Mouse (Mus musculus): Measurements from ENCODE around the gene Fbxo24. TPM values are rescaled to one million over a fixed set of nuclear protein-coding genes. Genes with fewer than 3 reads are reported as not detected.
A peak's percentile ranks its signal among the peaks of the same experiment; 100 is the strongest.

Fbxo24 gene
- polyA plus RNA-seq, 1 experiment = 0.25 TPM

GRCm38 (mm10) chr5:137644484-137644883 lies 15.7 kb upstream of the Fbxo24 start:
- H3K36me3 ChIP-seq (ENCODE audit: control insufficient read depth, insufficient read depth, low read length) = peaks cover 31% of the 10 kb centered on the region
- H3K27me3 ChIP-seq (ENCODE audit: control insufficient read depth, insufficient read depth, low read length) = no peaks in the 10 kb centered on the region
- WGBS = 86% methylated on average over 19 of the region's 19 CpGs
- no peak for TF ChIP-seq POLR2A (IDR thresholded peaks at IDR 0.05; ENCODE audit: low read depth, low read length)
- TF ChIP-seq CTCF (IDR thresholded peaks at IDR 0.05; ENCODE audit: extremely low read depth, insufficient read depth, insufficient read length, insufficient replicate concordance) = no peak
- no peak overlapping the region for H3K27ac ChIP-seq (ENCODE audit: insufficient read depth, low read length)
- H3K4me3 ChIP-seq (ENCODE audit: extremely low read depth, insufficient read depth, insufficient read length) = no peak overlapping the region
- no peak for DNase-seq (ENCODE audit: low read depth in 1 of 2, low spot score in 2 of 2)
- peaks cover 15% of the 10 kb centered on the region for H3K4me1 ChIP-seq (ENCODE audit: control insufficient read depth, insufficient read depth, insufficient read length)

- peaks cover 46% of the 10 kb centered on the region for H3K36me3 ChIP-seq (ENCODE audit: control insufficient read depth, insufficient read depth, low read length)
- TF ChIP-seq POLR2A (IDR thresholded peaks at IDR 0.05; ENCODE audit: low read depth, low read length) (no peak), CTCF (IDR thresholded peaks at IDR 0.05; ENCODE audit: extremely low read depth, insufficient read depth, insufficient read length, insufficient replicate concordance) (no peak)
- no peaks in the 10 kb centered on the region for H3K27me3 ChIP-seq (ENCODE audit: control insufficient read depth, insufficient read depth, low read length)
- WGBS = 77% methylated on average over 4 of the region's 4 CpGs
- no peak overlapping the region for H3K27ac ChIP-seq (ENCODE audit: insufficient read depth, low read length)
- no peak for DNase-seq (ENCODE audit: low read depth in 1 of 2, low spot score in 2 of 2)
- peaks cover 5% of the 10 kb centered on the region for H3K4me1 ChIP-seq (ENCODE audit: control insufficient read depth, insufficient read depth, insufficient read length)
- H3K4me3 ChIP-seq (ENCODE audit: extremely low read depth, insufficient read depth, insufficient read length) = no peak overlapping the region
Measured at GRCm38 (mm10) chr5:137642886-137643285, 14.1 kb upstream of the Fbxo24 start.

- peak in 1 of 2 experiments; percentile 42 for DNase-seq (ENCODE audit: low read depth in 1 of 2, low spot score in 2 of 2)
- H3K27ac ChIP-seq (ENCODE audit: insufficient read depth, low read length) = no peak within 1 kb of the TSS
- H3K4me1 ChIP-seq (ENCODE audit: control insufficient read depth, insufficient read depth, insufficient read length) = peaks cover 5% of the 10 kb centered on the region
- WGBS = 85% methylated on average over 19 of the region's 19 CpGs
- H3K27me3 ChIP-seq (ENCODE audit: control insufficient read depth, insufficient read depth, low read length) = no peaks in the 10 kb centered on the region
- H3K36me3 ChIP-seq (ENCODE audit: control insufficient read depth, insufficient read depth, low read length) = peaks cover 64% of the 10 kb centered on the region
- no peak within 1 kb of the TSS for H3K4me3 ChIP-seq (ENCODE audit: extremely low read depth, insufficient read depth, insufficient read length)
- TF ChIP-seq POLR2A (IDR thresholded peaks at IDR 0.05; ENCODE audit: low read depth, low read length) (no peak), CTCF (IDR thresholded peaks at IDR 0.05; ENCODE audit: extremely low read depth, insufficient read depth, insufficient read length, insufficient replicate concordance) (peak; percentile 41; the same call in 1 of the 2 replicates)
Measured at GRCm38 (mm10) chr5:137641054-137641453, 12.3 kb upstream of the Fbxo24 start, which contains the start of gene Sap25. Gene Sap25 (plus strand): TSS chr5:137641334.

GRCm38 (mm10) chr5:137639472-137639871 lies 10.7 kb upstream of the Fbxo24 start:
- H3K27me3 ChIP-seq (ENCODE audit: control insufficient read depth, insufficient read depth, low read length) = no peaks in the 10 kb centered on the region
- no peak for TF ChIP-seq POLR2A (IDR thresholded peaks at IDR 0.05; ENCODE audit: low read depth, low read length)
- 88% methylated on average over 7 of the region's 7 CpGs for WGBS
- no peak overlapping the region for H3K4me3 ChIP-seq (ENCODE audit: extremely low read depth, insufficient read depth, insufficient read length)
- no peak overlapping the region for H3K27ac ChIP-seq (ENCODE audit: insufficient read depth, low read length)
- peaks cover 72% of the 10 kb centered on the region for H3K36me3 ChIP-seq (ENCODE audit: control insufficient read depth, insufficient read depth, low read length)
- no peak for DNase-seq (ENCODE audit: low read depth in 1 of 2, low spot score in 2 of 2)
- no peaks in the 10 kb centered on the region for H3K4me1 ChIP-seq (ENCODE audit: control insufficient read depth, insufficient read depth, insufficient read length)

- H3K27ac ChIP-seq (ENCODE audit: insufficient read depth, low read length) = no peak overlapping the region
- H3K36me3 ChIP-seq (ENCODE audit: control insufficient read depth, insufficient read depth, low read length) = peaks cover 41% of the 10 kb centered on the region
- no peak for DNase-seq (ENCODE audit: low read depth in 1 of 2, low spot score in 2 of 2)
- H3K27me3 ChIP-seq (ENCODE audit: control insufficient read depth, insufficient read depth, low read length) = no peaks in the 10 kb centered on the region
- peaks cover 11% of the 10 kb centered on the region; the same call in 1 of the 2 replicates for H3K4me1 ChIP-seq (ENCODE audit: control insufficient read depth, insufficient read depth, insufficient read length)
- H3K4me3 ChIP-seq (ENCODE audit: extremely low read depth, insufficient read depth, insufficient read length) = no peak overlapping the region
- no peak for TF ChIP-seq POLR2A (IDR thresholded peaks at IDR 0.05; ENCODE audit: low read depth, low read length)
- no peak for TF ChIP-seq CTCF (IDR thresholded peaks at IDR 0.05; ENCODE audit: extremely low read depth, insufficient read depth, insufficient read length, insufficient replicate concordance)
- 92% methylated on average over 12 of the region's 12 CpGs for WGBS
Measured at GRCm38 (mm10) chr5:137633397-137634084, 4.7 kb upstream of the Fbxo24 start.

- peak overlapping the region; percentile 93 for H3K27ac ChIP-seq (ENCODE audit: insufficient read depth, low read length)
- H3K36me3 ChIP-seq (ENCODE audit: control insufficient read depth, insufficient read depth, low read length) = peaks cover 22% of the 10 kb centered on the region
- WGBS = 5% methylated on average over 4 of the region's 4 CpGs
- TF ChIP-seq POLR2A (IDR thresholded peaks at IDR 0.05; ENCODE audit: low read depth, low read length) (no peak), CTCF (IDR thresholded peaks at IDR 0.05; ENCODE audit: extremely low read depth, insufficient read depth, insufficient read length, insufficient replicate concordance) (no peak)
- no peaks in the 10 kb centered on the region for H3K27me3 ChIP-seq (ENCODE audit: control insufficient read depth, insufficient read depth, low read length)
- H3K4me3 ChIP-seq (ENCODE audit: extremely low read depth, insufficient read depth, insufficient read length) = peak overlapping the region; percentile 41
- peaks cover 11% of the 10 kb centered on the region; the same call in 1 of the 2 replicates for H3K4me1 ChIP-seq (ENCODE audit: control insufficient read depth, insufficient read depth, insufficient read length)
- DNase-seq (ENCODE audit: low read depth in 1 of 2, low spot score in 2 of 2) = peak in 1 of 2 experiments; percentile 37
Measured at GRCm38 (mm10) chr5:137631591-137631990, 2.8 kb upstream of the Fbxo24 start.

- Histone ChIP-seq H3K27me3 (ENCODE audit: control insufficient read depth, insufficient read depth, low read length) (no peaks in the 10 kb centered on the region), H3K4me3 (ENCODE audit: extremely low read depth, insufficient read depth, insufficient read length) (peak overlapping the region; percentile 78), H3K36me3 (ENCODE audit: control insufficient read depth, insufficient read depth, low read length) (peaks cover 18% of the 10 kb centered on the region), H3K4me1 (ENCODE audit: control insufficient read depth, insufficient read depth, insufficient read length) (peaks cover 11% of the 10 kb centered on the region; the same call in 1 of the 2 replicates), H3K27ac (ENCODE audit: insufficient read depth, low read length) (peak overlapping the region; percentile 93)
- WGBS = under 1% methylated on average over 9 of the region's 9 CpGs
- peak; percentile 61 to 86 for DNase-seq (ENCODE audit: low read depth in 1 of 2, low spot score in 2 of 2)
- no peak; the same call in 1 of the 2 replicates for TF ChIP-seq POLR2A (IDR thresholded peaks at IDR 0.05; ENCODE audit: low read depth, low read length)
- TF ChIP-seq CTCF (IDR thresholded peaks at IDR 0.05; ENCODE audit: extremely low read depth, insufficient read depth, insufficient read length, insufficient replicate concordance) = no peak
Measured at GRCm38 (mm10) chr5:137631171-137631570, 2.4 kb upstream of the Fbxo24 start.

Data from spleen, adult 2 months (tissue).